Mouse (Mus musculus) cerebral cortex, adult 2 months (tissue): Measurements from ENCODE around the gene Orc3.

Experiments used
- WGBS: fragments of 180-500 bp; shearing (Covaris S2); methylation state at CpG from one replicate; pipeline ENCODE4 v1.1.7; 2018; 5-methylcytosine and 5-hydroxymethylcytosine counted together

Orc3 gene

GRCm38 (mm10) chr4:34581990-34582389 is 32.8 kb downstream of the Orc3 start:
- WGBS: 41% methylated on average over 7 of the region's 7 CpGs

- 54% methylated on average over 1 of the region's 1 CpGs for WGBS
These were observed 33.3 kb downstream of the Orc3 start for GRCm38 (mm10) chr4:34581489-34581888.

GRCm38 (mm10) chr4:34579215-34579614 is 35.5 kb downstream of the Orc3 start:
- 86% methylated on average over 1 of the region's 1 CpGs for WGBS

GRCm38 (mm10) chr4:34577028-34577427 is 37.7 kb downstream of the Orc3 start:
- WGBS: 69% methylated on average over 2 of the region's 2 CpGs

GRCm38 (mm10) chr4:34572876-34573275 is 41.9 kb downstream of the Orc3 start:
- 42% methylated on average over 2 of the region's 2 CpGs for whole genome bisulfite sequencing

- WGBS: 70% methylated on average over 6 of the region's 6 CpGs
These were observed 48.5 kb downstream of the Orc3 start for GRCm38 (mm10) chr4:34566226-34566625.

GRCm38 (mm10) chr4:34560971-34561370 is 53.8 kb downstream of the Orc3 start:
- 35% methylated on average over 4 of the region's 4 CpGs for WGBS

GRCm38 (mm10) chr4:34555604-34556003 is 59.1 kb downstream of the Orc3 start:
- 90% methylated on average over 3 of the region's 3 CpGs for WGBS

GRCm38 (mm10) chr4:34554596-34554995 is 60.1 kb downstream of the Orc3 start:
- 22% methylated on average over 1 of the region's 1 CpGs for WGBS

GRCm38 (mm10) chr4:34551966-34552365 is 62.8 kb downstream of the Orc3 start:
- under 1% methylated on average over 3 of the region's 3 CpGs for WGBS

- 1% methylated on average over 50 of the region's 50 CpGs for WGBS
These were observed 63.5 kb downstream of the Orc3 start for GRCm38 (mm10) chr4:34551098-34551809.

GRCm38 (mm10) chr4:34550748-34551097 is 64.0 kb downstream of the Orc3 start, which contains the start of gene Akirin2:
TSS of gene Akirin2 (plus strand) at chr4:34550937.
- under 1% methylated on average over 51 of the region's 53 CpGs for WGBS

GRCm38 (mm10) chr4:34549981-34550747 is 64.6 kb downstream of the Orc3 start:
- WGBS: 1% methylated on average over 38 of the region's 38 CpGs

- 84% methylated on average over 6 of the region's 6 CpGs for WGBS
These were observed 84.8 kb downstream of the Orc3 start for GRCm38 (mm10) chr4:34529941-34530340.

- 82% methylated on average over 4 of the region's 4 CpGs for WGBS
These were observed 85.4 kb downstream of the Orc3 start for GRCm38 (mm10) chr4:34529379-34529778.

GRCm38 (mm10) chr4:34528430-34529100 is 86.2 kb downstream of the Orc3 start:
- WGBS: 86% methylated on average over 1 of the region's 1 CpGs

GRCm38 (mm10) chr4:34526771-34527170 is 88.0 kb downstream of the Orc3 start:
- 88% methylated on average over 3 of the region's 3 CpGs for WGBS

GRCm38 (mm10) chr4:34523586-34523985 is 91.2 kb downstream of the Orc3 start:
- WGBS: 46% methylated on average over 4 of the region's 4 CpGs

GRCm38 (mm10) chr4:34522846-34523245 is 91.9 kb downstream of the Orc3 start:
- 29% methylated on average over 3 of the region's 3 CpGs for WGBS
